Mouse (Mus musculus) megakaryocyte, embryonic 14.5 days (primary cell): Measurements from ENCODE around the gene Kyat1.

Source experiments
- FLI1 ChIP-seq: IDR thresholded peaks from 2 replicates; pipeline ENCODE4 v1.6.1; 2012; ENCODE audit warnings: low read length, inconsistent platforms, mixed read lengths
- GATA1 ChIP-seq: IDR thresholded peaks from 3 replicates; pipeline ENCODE4 v1.6.1; 2012; ENCODE audit warnings: mixed read lengths, low read length, inconsistent platforms, borderline replicate concordance

DNA sequence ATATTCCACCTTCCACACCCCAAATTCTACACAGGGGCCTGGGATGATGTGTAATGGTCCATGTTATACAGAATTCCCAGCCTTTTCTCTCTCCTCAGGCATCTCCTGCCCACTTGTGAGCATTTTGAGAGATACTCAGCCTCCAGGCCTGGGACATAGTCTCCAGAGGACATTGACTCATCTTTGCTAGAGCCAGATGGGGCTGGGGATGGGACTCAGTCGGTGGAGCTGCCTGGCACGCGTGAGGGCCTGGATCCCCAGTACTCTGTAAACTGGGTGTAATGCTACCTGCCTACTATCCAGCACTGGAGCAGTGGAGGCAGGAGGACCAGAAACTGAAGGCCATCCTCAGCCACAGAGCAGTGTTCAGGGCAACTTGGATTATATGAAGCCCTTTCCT, 43.5 kb upstream of the Kyat1 start:
- no peak for TF ChIP-seq FLI1
- no peak for TF ChIP-seq GATA1
